Comparison of ENCODE assay signal across 15 mouse cellular contexts in the genomic region with DNA sequence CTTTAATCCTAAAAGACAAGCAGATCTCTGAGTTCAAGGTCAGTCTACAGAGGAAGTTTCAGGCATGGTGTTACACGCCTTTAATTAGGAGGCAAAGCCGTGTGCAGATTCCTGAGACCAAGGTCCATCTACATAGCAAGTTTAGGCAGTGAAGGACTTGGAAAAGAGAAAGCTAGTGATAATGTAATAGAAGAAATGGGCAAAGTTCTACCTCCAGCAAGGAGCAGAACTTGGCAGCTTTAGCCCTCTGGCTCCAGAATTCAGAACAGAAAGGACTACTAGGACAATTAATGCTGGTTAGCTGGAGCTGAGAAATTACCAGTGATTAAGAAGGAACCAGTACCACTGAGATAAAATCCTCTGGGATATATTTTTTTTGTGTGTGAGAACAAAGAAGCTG.
"Had no signal": no experiment of that assay in that cellular context is flagged by ENCODE, and none has a peak within 500 bp of the region (broad histone marks: within the 10 kb centered on the region; RNA-seq: fewer than 3 reads in every experiment).

No protein-coding gene starts in this region.

- H3K4me3 ChIP-seq: lung, embryonic 15.5 days; megakaryocyte, embryonic 14.5 days; midbrain, embryonic 13.5 days; midbrain, embryonic 15.5 days; neural tube, embryonic 12.5 days had no signal

- ATAC-seq: lung, postnatal 0 days; midbrain, embryonic 13.5 days; midbrain, embryonic 15.5 days had no signal

- H3K27ac ChIP-seq: lung, embryonic 15.5 days; macrophage; midbrain, embryonic 13.5 days; midbrain, embryonic 15.5 days; neural tube, embryonic 12.5 days had no signal

- DNase-seq: lung, adult 2 months; lung, postnatal 14 days; lung, postnatal 36 days; right cerebral cortex, postnatal 14 days; thymus, adult 18-20 months; thymus, postnatal 14 days; thymus, postnatal 36 days had no signal

- H3K9ac ChIP-seq: lung, embryonic 15.5 days; midbrain, embryonic 13.5 days; midbrain, embryonic 15.5 days; neural tube, embryonic 12.5 days had no signal

- H3K9me3 ChIP-seq: lung, embryonic 15.5 days; megakaryocyte, embryonic 14.5 days; midbrain, embryonic 13.5 days; midbrain, embryonic 15.5 days; neural tube, embryonic 12.5 days had no signal

- H3K4me1 ChIP-seq: lung, embryonic 15.5 days; megakaryocyte, embryonic 14.5 days; midbrain, embryonic 13.5 days; midbrain, embryonic 15.5 days; neural tube, embryonic 12.5 days had no signal

- H3K27me3 ChIP-seq: lung, embryonic 15.5 days; megakaryocyte, embryonic 14.5 days; midbrain, embryonic 13.5 days; midbrain, embryonic 15.5 days; neural tube, embryonic 12.5 days had no signal

- H3K36me3 ChIP-seq: lung, embryonic 15.5 days; midbrain, embryonic 13.5 days; midbrain, embryonic 15.5 days; neural tube, embryonic 12.5 days had no signal

- H3K4me2 ChIP-seq: lung, embryonic 15.5 days; midbrain, embryonic 11.5 days; midbrain, embryonic 13.5 days; midbrain, embryonic 15.5 days; neural tube, embryonic 12.5 days had no signal
